ENCODE assay signal across 8 mouse cellular contexts in the genomic region with DNA sequence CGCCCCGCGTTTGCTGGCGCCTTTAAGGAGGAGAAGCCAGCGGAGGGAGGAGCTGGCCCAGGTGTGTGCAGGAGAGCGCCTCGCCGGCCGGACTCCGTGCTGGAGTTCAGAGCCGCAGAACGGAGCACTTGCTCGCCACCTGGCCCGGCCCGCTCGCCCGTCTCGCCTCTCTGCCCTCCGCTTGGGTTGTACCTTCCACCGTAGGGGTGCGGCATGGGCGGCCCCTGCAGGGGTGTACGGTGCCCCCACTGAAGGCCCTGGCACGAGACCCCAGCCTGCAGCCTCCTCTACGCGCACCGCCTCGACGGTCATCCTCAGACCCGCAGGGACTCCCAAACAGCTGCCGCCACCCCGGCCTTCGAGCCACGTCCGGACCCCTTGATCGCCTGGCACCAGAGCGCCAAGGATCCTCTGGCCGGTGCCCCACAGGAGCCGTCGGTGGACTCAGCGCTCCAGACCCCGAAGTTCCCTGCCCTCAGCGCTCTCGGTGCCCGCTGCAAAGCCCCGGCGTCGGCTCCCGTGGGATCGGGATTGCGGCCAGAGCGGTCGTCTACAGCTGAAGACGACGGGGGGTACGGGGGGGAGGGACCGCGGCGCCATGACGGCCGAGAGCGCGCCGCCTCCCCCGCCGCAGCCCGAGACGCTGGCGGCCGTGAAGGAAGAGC. TPM values are rescaled to one million over a fixed set of nuclear protein-coding genes. Genes with fewer than 3 reads are reported as not detected.
DNase-seq lines count a peak whose midpoint lies in the region; ATAC-seq lines count a peak whose summit lies in the region.

Foxe1 (plus strand) TSS at position 14 of the 665 bp plus-strand sequence.

- peak within 1 kb of the TSS; percentile 50 for H3K4me3 ChIP-seq in heart, embryonic 13.5 days
- H3K4me3 ChIP-seq in hindbrain, embryonic 11.5 days (ENCODE audit: low read depth, low read length) = peak within 1 kb of the TSS; percentile 32
- peak within 1 kb of the TSS; percentile 37 for H3K4me3 ChIP-seq in midbrain, embryonic 12.5 days

- H3K36me3 ChIP-seq in heart, embryonic 13.5 days = no peaks in the 10 kb centered on the region
- no peaks in the 10 kb centered on the region for H3K36me3 ChIP-seq in hindbrain, embryonic 11.5 days (ENCODE audit: control insufficient read depth, insufficient read depth, low read length)
- no peaks in the 10 kb centered on the region for H3K36me3 ChIP-seq in midbrain, embryonic 12.5 days

- intact Hi-C loops in heart, postnatal 36 days (cut with DNase I) = loop anchor here (10.0 kb wide), 1 partner anchor 139 kb away; no protein-coding TSS in a partner anchor

- WGBS in heart, embryonic 13.5 days = 2% methylated on average over 56 of the region's 70 CpGs
- 2% methylated on average over 62 of the region's 70 CpGs for WGBS in hindbrain, embryonic 11.5 days
- WGBS in midbrain, embryonic 12.5 days = 2% methylated on average over 65 of the region's 70 CpGs

- H3K9me3 ChIP-seq in heart, embryonic 13.5 days = no peaks in the 10 kb centered on the region
- no peaks in the 10 kb centered on the region for H3K9me3 ChIP-seq in hindbrain, embryonic 11.5 days (ENCODE audit: control insufficient read depth, low read length)
- no peaks in the 10 kb centered on the region for H3K9me3 ChIP-seq in midbrain, embryonic 12.5 days

- no peak for DNase-seq in heart, postnatal 36 days
- peak; percentile 60 for DNase-seq in R1 (ENCODE audit: low read depth, low spot score)
- peak; percentile 54 for DNase-seq in hindbrain, embryonic 11.5 days (ENCODE audit: low spot score)
- DNase-seq in cerebellum, adult 8-10 months = no peak
- DNase-seq in adrenal gland, adult 2 months = no peak
- DNase-seq in right cerebral cortex, adult 2 months (ENCODE audit: low spot score in 2 of 2) = no peak

- H3K9ac ChIP-seq in heart, embryonic 13.5 days = 0 out of 2 replicates have a peak within 1 kb of the TSS, but pooled peaks have one; percentile 10
- no peak within 1 kb of the TSS for H3K9ac ChIP-seq in hindbrain, embryonic 11.5 days (ENCODE audit: low read depth, low read length)
- H3K9ac ChIP-seq in midbrain, embryonic 12.5 days (replicated peaks) = no peak within 1 kb of the TSS; the same call in 1 of the 2 replicates

- peaks cover 100% of the 10 kb centered on the region for H3K27me3 ChIP-seq in heart, embryonic 13.5 days (replicated peaks)
- H3K27me3 ChIP-seq in hindbrain, embryonic 11.5 days (ENCODE audit: control insufficient read depth, insufficient read depth, low read length) = peaks cover 90% of the 10 kb centered on the region
- H3K27me3 ChIP-seq in midbrain, embryonic 12.5 days = peaks cover 94% of the 10 kb centered on the region

- no peak for ATAC-seq in heart, embryonic 13.5 days (ENCODE audit: extremely low read depth, insufficient number of reproducible peaks, low FRiP score, low TSS enrichment)
- no peak for ATAC-seq in hindbrain, embryonic 11.5 days (ENCODE audit: low FRiP score)
- no peak for ATAC-seq in midbrain, embryonic 12.5 days (ENCODE audit: low FRiP score, low read depth)

- peaks cover 26% of the 10 kb centered on the region; the same call in 1 of the 2 replicates for H3K4me1 ChIP-seq in heart, embryonic 13.5 days
- H3K4me1 ChIP-seq in hindbrain, embryonic 11.5 days (replicated peaks; ENCODE audit: control insufficient read depth, insufficient read depth, low read length) = no peaks in the 10 kb centered on the region; the same call in none of the 2 replicates
- H3K4me1 ChIP-seq in midbrain, embryonic 12.5 days = peaks cover 16% of the 10 kb centered on the region

- H3K4me2 ChIP-seq in heart, embryonic 13.5 days = peak within 1 kb of the TSS; percentile 67
- peak within 1 kb of the TSS; percentile 39 for H3K4me2 ChIP-seq in hindbrain, embryonic 11.5 days (replicated peaks; ENCODE audit: low read depth, low read length)
- H3K4me2 ChIP-seq in midbrain, embryonic 12.5 days (replicated peaks) = peak within 1 kb of the TSS; percentile 45

- no peak within 1 kb of the TSS for H3K27ac ChIP-seq in heart, embryonic 13.5 days (replicated peaks)
- H3K27ac ChIP-seq in hindbrain, embryonic 11.5 days (ENCODE audit: low read depth, low read length) = no peak within 1 kb of the TSS
- no peak within 1 kb of the TSS for H3K27ac ChIP-seq in midbrain, embryonic 12.5 days (replicated peaks)

RNA-seq across cellular contexts. Expression of gene Foxe1, which starts in this region (rescaled TPM):
- not detected in 2 replicates for polyA plus RNA-seq in heart, embryonic 13.5 days (2015; fragmentation: Nextera tagmentation; extraction: Ambion mirVana)
- total RNA-seq in heart, postnatal 36 days (2021) = not detected
- 0.08 and 0.48 TPM in 2 replicates for polyA plus RNA-seq in hindbrain, embryonic 11.5 days (2014; fragmentation: Nextera tagmentation; extraction: Ambion mirVana)
- polyA plus RNA-seq in midbrain, embryonic 12.5 days (2016; fragmentation: Nextera tagmentation; extraction: Ambion mirVana) = not detected in 2 replicates
- total RNA-seq in adrenal gland, adult 2 months (2021) = not detected
- polyA plus RNA-seq in adrenal gland, adult 2 months (2012; rRNA removed) = 0.42 and 0.44 TPM in 2 replicates

Comparison
In these comparisons a context has a peak if more than half of its experiments do, and no peak if none do; other contexts are left out.
1. Peak in DNase-seq, H3K4me3 ChIP-seq and H3K4me2 ChIP-seq in hindbrain, embryonic 11.5 days; RNA of the gene not detected or under 1 TPM.